Mouse (Mus musculus) B cell, adult 62 days (primary cell): Measurements from ENCODE around the gene Smr2. TPM values are rescaled to one million over a fixed set of nuclear protein-coding genes. Genes with fewer than 3 reads are reported as not detected.

Experiments used
- total RNA-seq: library from RNA; stranded (reverse); gene quantifications from 4 replicates; pipeline ENCODE4 v1.2.4, GENCODE M21; 2023

Gene Smr2
- not detected in 4 replicates for total RNA-seq

GRCm38 (mm10) chr5:88086256-88086655, at the start of gene Smr2:
Gene Smr2 (plus strand): TSS chr5:88086556.

DNA sequence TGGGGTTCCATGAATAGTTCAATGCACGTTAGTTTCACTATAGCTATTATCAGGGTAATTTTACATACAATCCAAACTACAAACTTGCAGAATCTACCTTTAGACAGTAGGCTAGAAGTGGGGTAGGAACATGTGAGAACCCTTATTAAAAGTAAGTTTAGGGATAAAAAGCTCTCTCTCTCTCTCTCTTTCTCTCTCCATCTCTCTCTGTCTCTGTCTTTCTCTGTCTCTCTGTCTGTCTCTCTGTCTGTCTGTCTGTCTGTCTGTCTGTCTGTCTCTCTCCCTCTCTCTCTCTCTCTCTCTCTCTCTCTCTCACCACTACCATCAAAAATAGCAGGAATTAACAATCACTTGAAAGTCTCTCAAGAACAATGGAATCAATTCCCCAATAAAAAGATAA, 25.1 kb downstream of the Smr2 start, which contains the start of gene Gm11116:
Gene Gm11116, minus strand, starts transcription at position 101 of the 400 bp plus-strand sequence.

GRCm38 (mm10) chr5:88153999-88154398, 67.6 kb downstream of the Smr2 start, which contains the start of gene Gm11115:
Gene Gm11115 (minus strand): TSS chr5:88154099.

Other genes with a start within 250 kb of the Smr2 start
- not detected in 4 replicates for gene Odam, start 201.5 kb upstream of the Smr2 start, total RNA-seq
- not detected in 4 replicates for gene Csn3, start 161.0 kb upstream of the Smr2 start, total RNA-seq
- not detected in 4 replicates for gene 2310003L06Rik, start 117.1 kb upstream of the Smr2 start, total RNA-seq
- gene Gm28434, start 117.0 kb upstream of the Smr2 start, total RNA-seq: not detected in 4 replicates
- not detected in 4 replicates for gene Cabs1, start 107.1 kb upstream of the Smr2 start, total RNA-seq
- gene Smr3a, start 84.0 kb upstream of the Smr2 start, total RNA-seq: not detected in 4 replicates
- not detected in 4 replicates for gene Gm11116, start 25.0 kb downstream of the Smr2 start, total RNA-seq
- gene Gm11115, start 67.5 kb downstream of the Smr2 start, total RNA-seq: not detected in 4 replicates
- not detected in 4 replicates for gene Gm7714, start 182.4 kb downstream of the Smr2 start, total RNA-seq
- gene Prol1, start 230.8 kb downstream of the Smr2 start, total RNA-seq: not detected in 4 replicates